Mouse (Mus musculus): ENCODE measurements around the gene Cplx2. TPM values are rescaled to one million over a fixed set of nuclear protein-coding genes. Genes with fewer than 3 reads are reported as not detected.

Cplx2 gene
- polyA plus RNA-seq, 1 experiment = 1.9 TPM

DNA sequence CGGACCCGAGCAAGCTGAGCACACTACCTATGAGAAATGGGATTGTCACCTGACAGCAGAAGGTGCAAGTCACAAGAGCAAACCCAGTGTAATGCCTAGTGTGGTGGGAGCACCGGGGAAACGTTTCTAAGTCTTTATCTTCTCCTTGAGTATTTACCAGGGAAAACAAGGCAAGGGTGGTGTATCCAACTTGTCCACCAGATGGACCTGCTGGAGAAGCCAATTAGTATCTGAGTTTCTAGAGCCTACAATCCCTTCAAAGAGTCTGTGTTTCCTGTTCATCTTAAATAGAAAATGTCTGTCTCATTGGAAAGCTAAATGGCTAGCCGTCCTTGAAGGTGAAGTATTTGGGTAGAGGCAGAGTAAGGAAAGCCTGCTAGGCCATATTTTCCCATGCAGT is 32.3 kb upstream of the Cplx2 start:
- TF ChIP-seq CTCF (IDR thresholded peaks at IDR 0.05; ENCODE audit: borderline replicate concordance, control insufficient read depth, extremely low read depth, insufficient read depth, low read length, poor library complexity) (no peak), POLR2A (IDR thresholded peaks at IDR 0.05; ENCODE audit: control insufficient read depth, extremely low read depth, insufficient read depth, low read length, poor library complexity) (no peak)
- no peaks in the 10 kb centered on the region for H3K27me3 ChIP-seq (ENCODE audit: control insufficient read depth, insufficient read depth, low read length)
- H3K4me1 ChIP-seq (replicated peaks; ENCODE audit: control insufficient read depth, insufficient read depth, low read length) = no peaks in the 10 kb centered on the region
- H3K27ac ChIP-seq (ENCODE audit: control insufficient read depth, insufficient read depth, low read length) = no peak overlapping the region
- H3K36me3 ChIP-seq (ENCODE audit: control insufficient read depth, insufficient read depth, low read length) = no peaks in the 10 kb centered on the region
- 88% methylated on average over 5 of the region's 5 CpGs for WGBS
- no peak overlapping the region for H3K4me3 ChIP-seq (ENCODE audit: control insufficient read depth, insufficient read depth, low read length)
- no peak for DNase-seq

GRCm38 (mm10) chr13:54345885-54346647 is 25.1 kb upstream of the Cplx2 start:
- H3K4me1 ChIP-seq (replicated peaks; ENCODE audit: control insufficient read depth, insufficient read depth, low read length) = no peaks in the 10 kb centered on the region
- no peak overlapping the region for H3K4me3 ChIP-seq (ENCODE audit: control insufficient read depth, insufficient read depth, low read length)
- no peaks in the 10 kb centered on the region for H3K27me3 ChIP-seq (ENCODE audit: control insufficient read depth, insufficient read depth, low read length)
- no peak for DNase-seq
- TF ChIP-seq POLR2A (IDR thresholded peaks at IDR 0.05; ENCODE audit: control insufficient read depth, extremely low read depth, insufficient read depth, low read length, poor library complexity) = no peak
- no peak for TF ChIP-seq CTCF (IDR thresholded peaks at IDR 0.05; ENCODE audit: borderline replicate concordance, control insufficient read depth, extremely low read depth, insufficient read depth, low read length, poor library complexity)
- no peaks in the 10 kb centered on the region for H3K36me3 ChIP-seq (ENCODE audit: control insufficient read depth, insufficient read depth, low read length)
- H3K27ac ChIP-seq (ENCODE audit: control insufficient read depth, insufficient read depth, low read length) = no peak overlapping the region
- 94% methylated on average over 15 of the region's 15 CpGs for WGBS

- TF ChIP-seq POLR2A (IDR thresholded peaks at IDR 0.05; ENCODE audit: control insufficient read depth, extremely low read depth, insufficient read depth, low read length, poor library complexity) (no peak), CTCF (IDR thresholded peaks at IDR 0.05; ENCODE audit: borderline replicate concordance, control insufficient read depth, extremely low read depth, insufficient read depth, low read length, poor library complexity) (no peak)
- H3K4me3 ChIP-seq (ENCODE audit: control insufficient read depth, insufficient read depth, low read length) = no peak overlapping the region
- WGBS = 81% methylated on average over 5 of the region's 5 CpGs
- no peaks in the 10 kb centered on the region for H3K27me3 ChIP-seq (ENCODE audit: control insufficient read depth, insufficient read depth, low read length)
- H3K4me1 ChIP-seq (replicated peaks; ENCODE audit: control insufficient read depth, insufficient read depth, low read length) = no peaks in the 10 kb centered on the region
- H3K27ac ChIP-seq (ENCODE audit: control insufficient read depth, insufficient read depth, low read length) = no peak overlapping the region
- DNase-seq = no peak
- H3K36me3 ChIP-seq (ENCODE audit: control insufficient read depth, insufficient read depth, low read length) = no peaks in the 10 kb centered on the region
Observed at GRCm38 (mm10) chr13:54348011-54348410, 23.1 kb upstream of the Cplx2 start.

DNA sequence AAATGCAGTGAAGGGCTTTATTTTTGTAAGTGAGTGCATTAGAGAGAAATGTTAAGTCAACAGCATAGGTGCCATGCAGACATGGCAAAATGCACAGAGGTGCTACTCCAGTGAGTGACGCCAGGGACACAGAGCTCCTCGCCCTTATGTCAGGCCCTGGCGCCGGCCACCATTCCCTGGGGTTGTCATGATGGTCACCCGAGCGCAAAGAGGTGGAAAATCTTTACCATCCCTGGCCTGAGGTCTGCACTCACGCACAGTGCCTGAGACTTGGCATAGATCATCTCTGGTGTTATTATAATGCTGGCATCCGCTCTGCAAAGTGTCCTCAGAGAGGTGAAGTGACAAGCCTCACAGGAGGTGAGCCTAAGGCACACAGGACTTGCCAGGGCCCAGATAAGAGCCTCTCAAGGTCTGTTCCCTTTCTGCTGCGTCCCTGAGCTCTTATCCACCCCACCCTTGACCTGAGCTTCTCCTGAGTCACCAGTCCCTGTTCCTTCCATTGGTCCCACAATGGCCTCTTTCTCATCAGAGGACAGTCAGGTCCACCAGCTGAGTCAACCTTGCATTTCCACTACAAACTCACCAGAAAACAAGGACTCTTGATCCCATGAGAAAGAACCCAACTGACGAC is 21.9 kb upstream of the Cplx2 start:
- TF ChIP-seq CTCF (IDR thresholded peaks at IDR 0.05; ENCODE audit: borderline replicate concordance, control insufficient read depth, extremely low read depth, insufficient read depth, low read length, poor library complexity) (no peak), POLR2A (IDR thresholded peaks at IDR 0.05; ENCODE audit: control insufficient read depth, extremely low read depth, insufficient read depth, low read length, poor library complexity) (no peak)
- no peak overlapping the region for H3K4me3 ChIP-seq (ENCODE audit: control insufficient read depth, insufficient read depth, low read length)
- no peaks in the 10 kb centered on the region for H3K27me3 ChIP-seq (ENCODE audit: control insufficient read depth, insufficient read depth, low read length)
- no peaks in the 10 kb centered on the region for H3K4me1 ChIP-seq (replicated peaks; ENCODE audit: control insufficient read depth, insufficient read depth, low read length)
- H3K36me3 ChIP-seq (ENCODE audit: control insufficient read depth, insufficient read depth, low read length) = no peaks in the 10 kb centered on the region
- no peak for DNase-seq
- WGBS = 88% methylated on average over 10 of the region's 10 CpGs
- no peak overlapping the region for H3K27ac ChIP-seq (ENCODE audit: control insufficient read depth, insufficient read depth, low read length)

DNA sequence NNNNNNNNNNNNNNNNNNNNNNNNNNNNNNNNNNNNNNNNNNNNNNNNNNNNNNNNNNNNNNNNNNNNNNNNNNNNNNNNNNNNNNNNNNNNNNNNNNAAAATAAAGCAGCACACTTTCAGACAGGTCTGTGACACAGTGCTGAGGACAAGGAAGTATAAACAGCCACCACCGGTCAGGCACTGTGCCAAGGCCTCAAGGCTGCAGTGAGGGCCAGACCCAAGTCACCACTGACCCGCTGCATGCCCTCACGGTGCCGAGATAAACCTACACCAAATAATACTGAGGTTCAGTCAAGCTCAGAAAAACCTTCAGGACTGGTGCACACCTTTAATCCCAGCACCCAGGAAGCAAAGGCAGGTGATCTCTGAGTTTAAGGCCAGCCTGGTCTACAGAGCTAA is 13.7 kb upstream of the Cplx2 start:
- Histone ChIP-seq H3K27me3 (ENCODE audit: control insufficient read depth, insufficient read depth, low read length) (no peaks in the 10 kb centered on the region), H3K4me1 (replicated peaks; ENCODE audit: control insufficient read depth, insufficient read depth, low read length) (no peaks in the 10 kb centered on the region), H3K36me3 (ENCODE audit: control insufficient read depth, insufficient read depth, low read length) (no peaks in the 10 kb centered on the region), H3K27ac (ENCODE audit: control insufficient read depth, insufficient read depth, low read length) (no peak overlapping the region), H3K4me3 (ENCODE audit: control insufficient read depth, insufficient read depth, low read length) (no peak overlapping the region)
- TF ChIP-seq CTCF (IDR thresholded peaks at IDR 0.05; ENCODE audit: borderline replicate concordance, control insufficient read depth, extremely low read depth, insufficient read depth, low read length, poor library complexity) = no peak
- no peak for TF ChIP-seq POLR2A (IDR thresholded peaks at IDR 0.05; ENCODE audit: control insufficient read depth, extremely low read depth, insufficient read depth, low read length, poor library complexity)
- no peak for DNase-seq
- 63% methylated on average over 4 of the region's 4 CpGs for WGBS

DNA sequence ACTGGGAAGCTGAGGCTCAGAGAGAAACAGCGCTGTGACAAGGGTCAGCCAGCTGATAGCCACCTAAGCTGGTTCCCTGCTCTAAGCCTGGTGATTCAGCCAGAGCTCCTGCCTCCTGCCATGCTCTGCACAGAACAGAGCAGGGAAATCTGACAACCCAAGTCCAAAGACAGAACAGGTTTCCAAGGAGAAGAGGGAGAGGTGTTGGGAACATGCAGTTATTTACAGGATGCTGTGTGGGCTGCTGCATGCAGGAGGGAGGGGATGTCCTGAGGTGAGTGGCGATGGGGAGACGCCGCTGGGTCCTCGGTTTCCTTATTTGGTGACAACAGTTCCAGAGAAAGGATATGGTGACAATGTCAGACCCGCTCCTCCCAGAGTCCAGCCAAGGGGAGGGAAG is 12.0 kb upstream of the Cplx2 start:
- no peak for DNase-seq
- H3K27ac ChIP-seq (ENCODE audit: control insufficient read depth, insufficient read depth, low read length) = no peak overlapping the region
- H3K4me3 ChIP-seq (ENCODE audit: control insufficient read depth, insufficient read depth, low read length) = no peak overlapping the region
- no peaks in the 10 kb centered on the region for H3K4me1 ChIP-seq (replicated peaks; ENCODE audit: control insufficient read depth, insufficient read depth, low read length)
- WGBS = 87% methylated on average over 6 of the region's 6 CpGs
- TF ChIP-seq POLR2A (IDR thresholded peaks at IDR 0.05; ENCODE audit: control insufficient read depth, extremely low read depth, insufficient read depth, low read length, poor library complexity) (no peak), CTCF (IDR thresholded peaks at IDR 0.05; ENCODE audit: borderline replicate concordance, control insufficient read depth, extremely low read depth, insufficient read depth, low read length, poor library complexity) (no peak)
- no peaks in the 10 kb centered on the region for H3K36me3 ChIP-seq (ENCODE audit: control insufficient read depth, insufficient read depth, low read length)
- no peaks in the 10 kb centered on the region for H3K27me3 ChIP-seq (ENCODE audit: control insufficient read depth, insufficient read depth, low read length)
